Mouse (Mus musculus) naive thymus-derived CD4-positive, alpha-beta T cell, adult 5 months (primary cell): ENCODE data around the gene Ctsh. TPM values are rescaled to one million over a fixed set of nuclear protein-coding genes. Genes with fewer than 3 reads are reported as not detected.

Experiments used
- polyA plus RNA-seq: library from polyadenylated mRNA; unstranded; fragments of 100-300 nt; shearing (Covaris generic); gene quantifications from one replicate; pipeline ENCODE4 v1.2.1, GENCODE M21; 2017

The Ctsh gene
- polyA plus RNA-seq = not detected

DNA sequence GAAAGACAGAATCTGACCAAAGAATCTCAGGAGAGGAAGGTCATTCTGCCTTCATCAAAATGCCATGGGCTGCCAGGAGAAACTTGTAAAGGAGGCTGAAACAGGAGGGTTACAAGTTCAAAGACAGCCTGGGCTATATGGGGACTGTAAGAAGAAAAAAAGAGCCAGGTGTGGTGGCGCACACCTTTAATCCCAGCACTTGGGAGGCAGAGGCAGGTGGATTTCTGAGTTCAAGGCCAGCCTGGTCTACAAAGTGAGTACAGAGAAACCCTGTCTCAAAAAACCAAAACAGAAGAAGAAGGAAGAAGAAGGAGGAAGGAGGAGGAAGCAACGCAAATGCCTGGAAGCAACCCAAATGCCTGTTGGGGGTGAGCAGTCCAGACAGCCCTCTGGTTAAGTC lies at the start of gene Ctsh:
Ctsh (plus strand) TSS at position 301 of the 400 bp plus-strand sequence.

DNA sequence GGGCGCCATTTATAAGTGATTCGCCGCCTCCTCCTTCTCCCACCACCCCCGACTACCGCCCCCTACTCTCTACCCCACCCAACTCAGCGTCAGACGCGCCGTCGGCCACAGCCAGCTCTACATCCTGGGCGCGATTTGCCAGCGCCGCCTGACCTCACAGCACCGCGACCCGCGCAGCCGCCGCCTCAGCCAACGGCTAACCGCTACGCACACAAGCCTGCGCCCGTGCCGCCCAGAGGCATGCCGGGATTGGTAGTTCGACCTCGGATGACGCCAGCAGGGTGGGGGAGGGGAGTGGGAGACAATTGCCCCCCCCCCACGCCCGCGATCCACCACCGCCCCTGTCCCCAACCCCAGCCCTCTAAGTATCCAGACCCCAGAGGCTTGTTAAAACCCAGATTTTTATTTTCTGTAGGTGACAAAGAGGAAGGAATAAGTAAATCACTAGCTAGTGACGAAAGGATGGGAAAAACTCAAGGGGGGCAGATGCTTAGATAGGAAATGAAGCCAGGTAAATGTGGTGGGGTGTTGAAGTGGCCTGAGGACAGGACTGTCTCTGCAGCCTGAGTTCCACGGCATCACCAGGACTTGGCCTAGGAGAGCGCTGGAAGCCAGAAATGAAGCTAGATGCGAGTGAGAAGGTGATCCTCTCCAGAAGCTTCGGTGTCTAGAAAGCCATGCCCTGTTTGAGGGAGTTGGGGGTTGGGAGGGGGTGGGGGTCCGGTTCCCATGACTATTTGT lies 60.8 kb downstream of the Ctsh start, which contains the start of gene Morf4l1:
Morf4l1 (minus strand) TSS at position 208 of the 741 bp plus-strand sequence.

Other genes starting within 250 kb of the Ctsh start
- not detected for gene Rasgrf1, start 144.2 kb upstream of the Ctsh start, polyA plus RNA-seq
- 411 TPM for gene Morf4l1, start 60.6 kb downstream of the Ctsh start, polyA plus RNA-seq
- gene Adamts7, start 108.9 kb downstream of the Ctsh start, polyA plus RNA-seq = 0.06 TPM
- gene Tbc1d2b, start 216.7 kb downstream of the Ctsh start, polyA plus RNA-seq = 30.5 TPM